Mouse (Mus musculus): Measurements from ENCODE around the gene Pde1a.

DNA sequence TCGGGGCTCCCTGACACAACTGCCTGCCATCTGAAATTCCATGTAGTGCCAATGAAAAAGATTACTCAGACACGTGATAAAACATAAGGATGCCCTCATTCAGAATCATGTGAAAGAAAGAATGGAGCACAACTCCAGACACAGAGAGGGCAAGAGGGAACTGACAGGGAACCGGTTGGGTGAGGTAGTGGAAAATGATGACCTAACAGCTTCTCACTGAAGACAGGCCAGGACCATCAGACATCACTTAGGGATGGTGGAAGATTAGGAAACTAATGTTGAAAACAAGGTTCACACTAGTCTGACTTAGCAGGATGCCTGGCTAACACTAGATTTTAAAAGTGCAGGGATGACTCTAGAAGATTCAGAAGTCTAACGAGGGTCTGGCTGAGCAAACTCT is 49.6 kb downstream of the Pde1a start:
- TF ChIP-seq POLR2A (IDR thresholded peaks at IDR 0.05; ENCODE audit: extremely low read depth, insufficient read depth, low read length) (no peak), CTCF (IDR thresholded peaks at IDR 0.05; ENCODE audit: extremely low read depth, insufficient read depth, low read length) (no peak)
